Mouse (Mus musculus) MEL (cell line): ENCODE results near the gene Pttg1ip.

Source experiments
- CTCF ChIP-seq, 3 experiments: IDR thresholded peaks in 2 of 3; conservative IDR thresholded peaks in 1 of 3; 2 replicates each; pipeline ENCODE4 v1.5.1; 2011 to 2012; ENCODE audit warnings: low read length in 3 of 3, low read depth in 2 of 3, mild to moderate bottlenecking in 2 of 3, improper control_type of control experiment in 1 of 3, inconsistent platforms in 1 of 3, mixed read lengths in 1 of 3, moderate library complexity in 1 of 3; ENCODE audit not compliant: control insufficient read depth in 1 of 3, insufficient read depth in 1 of 3, poor library complexity in 1 of 3, severe bottlenecking in 1 of 3
- EP300 ChIP-seq, 2 experiments: IDR thresholded peaks; 2 replicates each; pipeline ENCODE4 v1.6.1; 2011; ENCODE audit warnings: improper control_type of control experiment in 2 of 2, low read length in 2 of 2, low read depth in 1 of 2, mild to moderate bottlenecking in 1 of 2
- GATA1 ChIP-seq: IDR thresholded peaks from 2 replicates; pipeline ENCODE4 v1.6.1; 2011; ENCODE audit warnings: low read depth, low read length, improper control_type of control experiment
- HCFC1 ChIP-seq: IDR thresholded peaks from 2 replicates; pipeline ENCODE4 v1.6.1; 2012; ENCODE audit warnings: low read depth, mild to moderate bottlenecking, inconsistent platforms, low read length, improper control_type of control experiment, moderate library complexity
- MAFK ChIP-seq: IDR thresholded peaks from 2 replicates; pipeline ENCODE4 v1.6.1; 2011; ENCODE audit warnings: low read depth, mild to moderate bottlenecking, low read length, improper control_type of control experiment, borderline replicate concordance
- MAX ChIP-seq: IDR thresholded peaks from 2 replicates; pipeline ENCODE4 v1.6.1; 2011; ENCODE audit warnings: low read length, improper control_type of control experiment
- POLR2A ChIP-seq, 2 experiments: IDR thresholded peaks; 2 replicates each; pipeline ENCODE4 v1.6.1; 2011 to 2012; ENCODE audit warnings: low read length in 2 of 2, mild to moderate bottlenecking in 2 of 2, control low read depth in 1 of 2, improper control_type of control experiment in 1 of 2, low read depth in 1 of 2, moderate library complexity in 1 of 2; ENCODE audit not compliant: control insufficient read depth in 1 of 2, insufficient read depth in 1 of 2, poor library complexity in 1 of 2
- RCOR1 ChIP-seq: IDR thresholded peaks from 2 replicates; pipeline ENCODE4 v1.6.1; 2012; ENCODE audit warnings: low read depth, mild to moderate bottlenecking, inconsistent platforms, low read length, improper control_type of control experiment
- USF1 ChIP-seq: IDR thresholded peaks from 2 replicates; pipeline ENCODE4 v1.6.1; 2014; ENCODE audit warnings: low read depth, mild to moderate bottlenecking, inconsistent platforms, low read length, improper control_type of control experiment, moderate library complexity
- ZC3H11A ChIP-seq: IDR thresholded peaks from 2 replicates; pipeline ENCODE4 v1.6.1; 2012; ENCODE audit warnings: low read depth, mild to moderate bottlenecking, inconsistent platforms, low read length, improper control_type of control experiment
- ZKSCAN1 ChIP-seq: IDR thresholded peaks from 2 replicates; pipeline ENCODE4 v1.6.1; 2012; ENCODE audit warnings: low read depth, mild to moderate bottlenecking, inconsistent platforms, low read length, improper control_type of control experiment, moderate library complexity
- ZNF384 ChIP-seq: IDR thresholded peaks from 2 replicates; pipeline ENCODE4 v1.6.1; 2012; ENCODE audit warnings: low read depth, mild to moderate bottlenecking, inconsistent platforms, low read length, improper control_type of control experiment

DNA sequence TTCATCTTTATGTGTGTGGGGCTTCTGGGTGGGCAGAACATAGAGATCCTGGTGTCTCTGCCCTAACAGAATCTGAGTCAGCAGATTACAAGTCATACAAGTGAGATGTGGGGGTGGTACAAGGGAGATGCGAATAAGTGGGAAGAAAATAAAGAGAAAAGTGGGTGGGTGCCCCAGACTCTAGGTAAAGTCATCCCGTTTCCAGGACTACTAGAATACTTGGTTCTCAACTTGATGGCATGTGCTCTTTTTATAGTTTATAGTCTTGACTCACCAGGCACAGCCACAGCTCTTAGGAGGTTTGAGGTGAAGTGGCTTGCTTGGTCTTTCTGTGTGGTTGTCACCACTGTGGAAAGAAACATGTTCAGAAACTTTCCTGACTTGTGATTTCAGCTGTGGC lies 14.5 kb downstream of the Pttg1ip start:
- TF ChIP-seq ZNF384 (no peak), POLR2A (IDR thresholded peaks at IDR 0.05; ENCODE audit: control insufficient read depth in 1 of 2, insufficient read depth in 1 of 2, low read depth in 1 of 2, low read length in 2 of 2, poor library complexity in 1 of 2) (no peak), MAX (no peak), ZC3H11A (no peak), RCOR1 (no peak), USF1 (no peak), MAFK (no peak), HCFC1 (no peak), ZKSCAN1 (no peak), CTCF (IDR thresholded peaks at IDR 0.05 in 2 of 3, conservative IDR thresholded peaks at IDR 0.05 in 1 of 3; ENCODE audit: control insufficient read depth in 1 of 3, insufficient read depth in 1 of 3, low read depth in 2 of 3, low read length in 3 of 3, poor library complexity in 1 of 3, severe bottlenecking in 1 of 3) (no peak), GATA1 (no peak), EP300 (IDR thresholded peaks at IDR 0.05; ENCODE audit: low read depth in 1 of 2, low read length in 2 of 2) (no peak)
